Mouse (Mus musculus) midbrain, embryonic 16.5 days (tissue): ENCODE data around the gene Numbl. TPM values are rescaled to one million over a fixed set of nuclear protein-coding genes. Genes with fewer than 3 reads are reported as not detected.

Experiments used
- ATAC-seq: fragments of 200-750 bp; cut with Nextera tagmentation; 2 replicates; pipeline ENCODE4 v1.8.0; 2017; ENCODE audit warnings: moderate TSS enrichment
- H3K27ac ChIP-seq: fragments of 300-500 bp; sonication (generic); 2 replicates; pipeline ENCODE4 v1.5.1; 2014; ENCODE audit warnings: mild to moderate bottlenecking, low read length, mixed read lengths
- H3K27me3 ChIP-seq: fragments of 300-500 bp; sonication (generic); 2 replicates; pipeline ENCODE4 v1.6.1; 2014; ENCODE audit warnings: low read depth, low read length, mixed read lengths; ENCODE audit not compliant: control insufficient read depth, insufficient read depth
- H3K36me3 ChIP-seq: fragments of 300-500 bp; sonication (generic); 2 replicates; pipeline ENCODE4 v1.6.1; 2014; ENCODE audit warnings: mild to moderate bottlenecking, low read length, moderate library complexity, mixed read lengths; ENCODE audit not compliant: control insufficient read depth, insufficient read depth
- H3K4me1 ChIP-seq: fragments of 300-500 bp; sonication (generic); 2 replicates; pipeline ENCODE4 v1.6.1; 2014; ENCODE audit warnings: mild to moderate bottlenecking, low read length, mixed read lengths; ENCODE audit not compliant: control insufficient read depth, insufficient read depth
- H3K4me2 ChIP-seq: fragments of 300-500 bp; sonication (generic); 2 replicates; pipeline ENCODE4 v1.6.1; 2014; ENCODE audit warnings: mild to moderate bottlenecking, low read length, mixed read lengths
- H3K4me3 ChIP-seq: fragments of 300-500 bp; sonication (generic); 2 replicates; pipeline ENCODE4 v1.5.1; 2014; ENCODE audit warnings: low read depth, mild to moderate bottlenecking, low read length, moderate library complexity, mixed read lengths
- H3K9ac ChIP-seq: fragments of 300-500 bp; sonication (generic); 2 replicates; pipeline ENCODE4 v1.6.1; 2014; ENCODE audit warnings: low read depth, low read length, mixed read lengths
- H3K9me3 ChIP-seq: fragments of 300-500 bp; sonication (generic); replicated peaks from 2 replicates; pipeline ENCODE4 v1.6.1; 2014; ENCODE audit warnings: mild to moderate bottlenecking, low read length, mixed read lengths; ENCODE audit not compliant: control insufficient read depth, poor library complexity, severe bottlenecking
- WGBS: fragments of 180-500 bp; shearing (Covaris S2); extraction: QIAGEN DNeasy Blood & Tissue Kit; methylation state at CpG from one replicate; pipeline ENCODE4 v1.1.7; 2014; 5-methylcytosine and 5-hydroxymethylcytosine counted together
- polyA plus RNA-seq: library from polyadenylated mRNA; unstranded; fragments of >200 nt; fragmentation: Nextera tagmentation; extraction: Ambion mirVana; gene quantifications from 2 replicates; pipeline ENCODE4 v1.2.1, GENCODE M21; 2015

Gene Numbl
- polyA plus RNA-seq, 1 experiment from 2014 or later = 53.6 TPM

GRCm38 (mm10) chr7:27228281-27228821 lies 29.9 kb upstream of the Numbl start, which contains the start of gene Itpkc:
TSS of gene Itpkc (minus strand) at chr7:27228661.
- Histone ChIP-seq H3K4me2 (peak within 1 kb of the TSS; percentile 99), H3K36me3 (no peaks in the 10 kb centered on the region), H3K27ac (peak within 1 kb of the TSS; percentile 84), H3K4me1 (peaks cover 54% of the 10 kb centered on the region), H3K9ac (peak within 1 kb of the TSS; percentile 80), H3K9me3 (no peaks in the 10 kb centered on the region), H3K4me3 (peak within 1 kb of the TSS; percentile 71), H3K27me3 (no peaks in the 10 kb centered on the region)
- ATAC-seq = peak; percentile 73
- WGBS = under 1% methylated on average over 46 of the region's 49 CpGs

- 15% methylated on average over 6 of the region's 6 CpGs for WGBS
- H3K4me1 ChIP-seq = peaks cover 54% of the 10 kb centered on the region
- peak overlapping the region; percentile 84 for H3K27ac ChIP-seq
- H3K27me3 ChIP-seq = no peaks in the 10 kb centered on the region
- H3K9me3 ChIP-seq = no peaks in the 10 kb centered on the region
- H3K36me3 ChIP-seq = no peaks in the 10 kb centered on the region
- peak overlapping the region; percentile 99 for H3K4me2 ChIP-seq
- ATAC-seq = no peak
- H3K4me3 ChIP-seq = peak overlapping the region; percentile 71
- peak overlapping the region; percentile 80 for H3K9ac ChIP-seq
Observed at GRCm38 (mm10) chr7:27228865-27229264, 29.4 kb upstream of the Numbl start.

- Histone ChIP-seq H3K4me3 (no peak overlapping the region), H3K9ac (no peak overlapping the region), H3K9me3 (no peaks in the 10 kb centered on the region), H3K36me3 (no peaks in the 10 kb centered on the region), H3K4me1 (peaks cover 38% of the 10 kb centered on the region), H3K27me3 (no peaks in the 10 kb centered on the region), H3K4me2 (no peak overlapping the region), H3K27ac (no peak overlapping the region)
- 74% methylated on average over 4 of the region's 4 CpGs for WGBS
- ATAC-seq = no peak
Observed at GRCm38 (mm10) chr7:27230781-27231180, 27.5 kb upstream of the Numbl start.

- Histone ChIP-seq H3K27me3 (no peaks in the 10 kb centered on the region), H3K27ac (peak overlapping the region; percentile 87), H3K36me3 (no peaks in the 10 kb centered on the region), H3K4me2 (no peak overlapping the region), H3K9ac (no peak overlapping the region), H3K4me3 (no peak overlapping the region), H3K9me3 (no peaks in the 10 kb centered on the region), H3K4me1 (peaks cover 28% of the 10 kb centered on the region)
- ATAC-seq = no peak
- WGBS = 74% methylated on average over 7 of the region's 7 CpGs
Observed at GRCm38 (mm10) chr7:27231693-27232331, 26.4 kb upstream of the Numbl start.

GRCm38 (mm10) chr7:27232781-27233281 lies 25.4 kb upstream of the Numbl start, which contains the start of gene Coq8b:
TSS of gene Coq8b (plus strand) at chr7:27233023.
- Histone ChIP-seq H3K9me3 (no peaks in the 10 kb centered on the region), H3K36me3 (no peaks in the 10 kb centered on the region), H3K9ac (peak within 1 kb of the TSS; percentile 69), H3K4me2 (peak within 1 kb of the TSS; percentile 91), H3K27ac (peak within 1 kb of the TSS; percentile 87), H3K4me3 (peak within 1 kb of the TSS; percentile 66), H3K27me3 (no peaks in the 10 kb centered on the region), H3K4me1 (peaks cover 19% of the 10 kb centered on the region)
- peak; percentile 92 for ATAC-seq
- WGBS = under 1% methylated on average over 25 of the region's 25 CpGs

- H3K36me3 ChIP-seq = no peaks in the 10 kb centered on the region
- ATAC-seq = peak; percentile 43
Observed at GRCm38 (mm10) chr7:27233300-27233699, 24.9 kb upstream of the Numbl start.

GRCm38 (mm10) chr7:27235726-27236125 lies 22.5 kb upstream of the Numbl start:
- Histone ChIP-seq H3K27ac (no peak overlapping the region), H3K4me1 (peaks cover 13% of the 10 kb centered on the region), H3K4me2 (no peak overlapping the region), H3K36me3 (peaks cover 4% of the 10 kb centered on the region; the same call in 1 of the 2 replicates), H3K4me3 (no peak overlapping the region), H3K9me3 (no peaks in the 10 kb centered on the region), H3K27me3 (no peaks in the 10 kb centered on the region), H3K9ac (no peak overlapping the region)
- ATAC-seq = no peak
- 96% methylated on average over 2 of the region's 2 CpGs for WGBS

More at GRCm38 (mm10) chr7:27233300-27233699, 24.9 kb upstream of the Numbl start:
- Histone ChIP-seq H3K27ac (peak overlapping the region; percentile 87), H3K4me2 (peak overlapping the region; percentile 91), H3K9ac (peak overlapping the region; percentile 69), H3K27me3 (no peaks in the 10 kb centered on the region), H3K9me3 (no peaks in the 10 kb centered on the region), H3K4me3 (peak overlapping the region; percentile 66), H3K4me1 (peaks cover 19% of the 10 kb centered on the region)
- WGBS = 0% methylated on average over 6 of the region's 6 CpGs

- H3K4me1 ChIP-seq = peaks cover 10% of the 10 kb centered on the region
- H3K27me3 ChIP-seq = no peaks in the 10 kb centered on the region
- H3K4me2 ChIP-seq = no peak overlapping the region
- ATAC-seq = no peak
- H3K4me3 ChIP-seq = no peak overlapping the region
- H3K27ac ChIP-seq = no peak overlapping the region
- H3K9ac ChIP-seq = no peak overlapping the region
- WGBS = 91% methylated on average over 2 of the region's 2 CpGs
- peaks cover 10% of the 10 kb centered on the region; the same call in 1 of the 2 replicates for H3K36me3 ChIP-seq
- H3K9me3 ChIP-seq = no peaks in the 10 kb centered on the region
Observed at GRCm38 (mm10) chr7:27237527-27237926, 20.7 kb upstream of the Numbl start.

- no peak overlapping the region for H3K4me2 ChIP-seq
- H3K9ac ChIP-seq = no peak overlapping the region
- H3K27ac ChIP-seq = no peak overlapping the region
- no peaks in the 10 kb centered on the region for H3K9me3 ChIP-seq
- WGBS = 88% methylated on average over 5 of the region's 5 CpGs
- peaks cover 6% of the 10 kb centered on the region for H3K4me1 ChIP-seq
- no peak overlapping the region for H3K4me3 ChIP-seq
- H3K36me3 ChIP-seq = peaks cover 15% of the 10 kb centered on the region
- H3K27me3 ChIP-seq = no peaks in the 10 kb centered on the region
- ATAC-seq = no peak
Observed at GRCm38 (mm10) chr7:27238568-27238967, 19.7 kb upstream of the Numbl start.
